Mouse (Mus musculus): ENCODE results near the gene Arsb.
"Not testable (repeated sequence)": the region's sequence is repeated elsewhere in the genome, so short reads cannot be mapped to it uniquely, and the experiment has no call there.

The Arsb gene

GRCm38 (mm10) chr13:93985750-93986149, 214.3 kb downstream of the Arsb start:
- DNase-seq (ENCODE audit: low spot score), result not testable (repeated sequence)

GRCm38 (mm10) chr13:93987611-93988010, 216.2 kb downstream of the Arsb start:
- DNase-seq (ENCODE audit: low spot score), result no peak

- no peak for DNase-seq (ENCODE audit: low spot score)
These were observed 217.8 kb downstream of the Arsb start for GRCm38 (mm10) chr13:93989208-93989607.

GRCm38 (mm10) chr13:93989736-93990611, 218.5 kb downstream of the Arsb start:
- DNase-seq (ENCODE audit: low spot score), result no peak

GRCm38 (mm10) chr13:93990841-93991240, 219.4 kb downstream of the Arsb start:
- DNase-seq (ENCODE audit: low spot score), result no peak

GRCm38 (mm10) chr13:93992342-93992882, 221.0 kb downstream of the Arsb start:
- no peak for DNase-seq (ENCODE audit: low spot score)

Data from ovary, adult 18-20 months (tissue).